Mouse (Mus musculus) midbrain, postnatal 0 days (tissue): ENCODE data around the gene Pld2. TPM values are rescaled to one million over a fixed set of nuclear protein-coding genes. Genes with fewer than 3 reads are reported as not detected.
"Not testable (repeated sequence)": the region's sequence is repeated elsewhere in the genome, so short reads cannot be mapped to it uniquely, and the experiment has no call there.

ENCODE experiments used
- ATAC-seq: fragments of 200-750 bp; cut with Nextera tagmentation; 2 replicates; pipeline ENCODE4 v1.8.0; 2017; ENCODE audit warnings: moderate number of reproducible peaks, mild to moderate bottlenecking, moderate TSS enrichment, moderate library complexity; ENCODE audit not compliant: low FRiP score
- DNase-seq: peaks from one replicate; pipeline ENCODE4 v3.0.0-alpha.2; 2015; ENCODE audit warnings: low spot score
- H3K27ac ChIP-seq: fragments of 300-500 bp; sonication (generic); 2 replicates; pipeline ENCODE4 v1.5.1; 2014; ENCODE audit warnings: low read depth, mild to moderate bottlenecking, low read length, mixed read lengths
- H3K27me3 ChIP-seq: fragments of 300-500 bp; sonication (generic); 2 replicates; pipeline ENCODE4 v1.6.1; 2014; ENCODE audit warnings: low read length, control low read depth, mixed read lengths; ENCODE audit not compliant: insufficient read depth
- H3K36me3 ChIP-seq: fragments of 300-500 bp; sonication (generic); 2 replicates; pipeline ENCODE4 v1.6.1; 2014; ENCODE audit warnings: low read length, control low read depth, mixed read lengths; ENCODE audit not compliant: insufficient read depth
- H3K4me1 ChIP-seq: fragments of 300-500 bp; sonication (generic); 2 replicates; pipeline ENCODE4 v1.6.1; 2014; ENCODE audit warnings: mild to moderate bottlenecking, control low read depth, antibody characterized with exemption, low read length, mixed read lengths; ENCODE audit not compliant: insufficient read depth
- H3K4me2 ChIP-seq: fragments of 300-500 bp; sonication (generic); 2 replicates; pipeline ENCODE4 v1.6.1; 2014; ENCODE audit warnings: low read depth, mild to moderate bottlenecking, low read length, mixed read lengths; ENCODE audit not compliant: poor library complexity, severe bottlenecking
- H3K4me3 ChIP-seq: fragments of 300-500 bp; sonication (generic); 2 replicates; pipeline ENCODE4 v1.5.1; 2014; ENCODE audit warnings: low read depth, mild to moderate bottlenecking, low read length, moderate library complexity
- H3K9ac ChIP-seq: fragments of 300-500 bp; sonication (generic); replicated peaks from 2 replicates; pipeline ENCODE4 v1.6.1; 2014; ENCODE audit warnings: mild to moderate bottlenecking, low read length, moderate library complexity, mixed read lengths; ENCODE audit not compliant: poor library complexity, severe bottlenecking
- H3K9me3 ChIP-seq: fragments of 300-500 bp; sonication (generic); 2 replicates; pipeline ENCODE4 v1.6.1; 2016; ENCODE audit warnings: low read length, control low read depth
- CTCF ChIP-seq: IDR thresholded peaks from 2 replicates; pipeline ENCODE4 v1.5.1; 2016; ENCODE audit warnings: antibody characterized with exemption, mild to moderate bottlenecking
- WGBS: fragments of 180-500 bp; shearing (Covaris S2); extraction: QIAGEN DNeasy Blood & Tissue Kit; methylation state at CpG from one replicate; pipeline ENCODE4 v1.1.7; 2014; 5-methylcytosine and 5-hydroxymethylcytosine counted together
- polyA plus RNA-seq: library from polyadenylated mRNA; unstranded; fragments of >200 nt; fragmentation: Nextera tagmentation; extraction: Ambion mirVana; gene quantifications from 2 replicates; pipeline ENCODE4 v1.2.1, GENCODE M21; 2015
- total RNA-seq: library from RNA; depleted of rRNA; stranded (reverse); fragments of >200 nt; gene quantifications from 2 replicates; pipeline ENCODE4 v1.2.3, GENCODE M21; 2014

The Pld2 gene
- total and polyA plus RNA-seq, 2 experiments from 2014 or later: 19.4 to 71.5 TPM

DNA sequence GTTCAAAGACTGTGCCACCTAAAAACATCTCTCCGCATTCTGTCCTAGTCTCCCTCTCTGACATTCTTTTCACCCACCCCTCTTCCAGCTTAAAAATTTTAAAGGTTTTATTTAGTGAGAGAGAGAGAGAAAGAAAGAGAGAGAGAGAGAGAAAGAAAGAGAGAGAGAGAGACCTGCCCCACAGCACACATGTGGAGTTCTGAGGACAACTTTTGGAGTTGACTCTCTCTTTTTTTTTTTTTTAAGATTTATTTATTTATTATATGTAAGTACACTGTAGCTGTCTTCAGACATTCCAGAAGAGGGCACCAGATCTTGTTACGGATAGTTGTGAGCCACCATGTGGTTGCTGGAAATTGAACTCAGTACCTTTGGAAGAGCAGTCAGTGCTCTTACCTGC, 8.8 kb upstream of the Pld2 start:
- 78% methylated on average over 2 of the region's 2 CpGs for WGBS
- ATAC-seq, H3K9ac ChIP-seq, H3K27me3 ChIP-seq, H3K4me1 ChIP-seq, DNase-seq, H3K9me3 ChIP-seq, H3K4me3 ChIP-seq, H3K4me2 ChIP-seq, H3K27ac ChIP-seq: not testable (repeated sequence)
- peaks cover 22% of the 10 kb centered on the region for H3K36me3 ChIP-seq
- TF ChIP-seq CTCF: peak; percentile 4; the same call in 1 of the 2 replicates

DNA sequence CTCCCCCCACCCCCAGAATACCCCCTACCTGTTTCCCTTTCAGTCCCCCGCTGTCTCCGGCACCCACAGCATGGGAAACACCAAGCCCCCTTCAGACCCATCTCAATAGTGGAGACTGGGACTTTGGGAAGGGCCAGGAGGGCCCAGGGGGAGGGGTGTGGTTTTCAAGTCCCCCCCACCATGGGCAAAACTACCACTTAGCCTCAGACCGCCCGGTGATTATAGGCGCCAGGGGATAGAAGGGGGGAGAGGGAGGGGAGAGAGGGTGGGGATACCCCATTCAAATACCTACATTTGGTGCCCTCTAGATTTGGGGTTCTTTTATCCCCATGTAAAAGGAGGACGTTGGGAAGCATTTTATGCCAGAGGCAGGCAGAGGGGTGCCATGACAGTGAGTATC, 7.0 kb upstream of the Pld2 start, which contains the start of gene Gm40193:
Gene Gm40193, minus strand, starts transcription at position 101 of the 400 bp plus-strand sequence.
- Histone ChIP-seq H3K4me3 (no peak within 1 kb of the TSS), H3K4me2 (no peak within 1 kb of the TSS), H3K4me1 (no peaks in the 10 kb centered on the region), H3K36me3 (peaks cover 13% of the 10 kb centered on the region), H3K9me3 (no peaks in the 10 kb centered on the region), H3K27me3 (no peaks in the 10 kb centered on the region), H3K9ac (no peak within 1 kb of the TSS), H3K27ac (no peak within 1 kb of the TSS)
- 76% methylated on average over 6 of the region's 6 CpGs for WGBS
- ATAC-seq: no peak
- DNase-seq: no peak
- no peak for TF ChIP-seq CTCF

DNA sequence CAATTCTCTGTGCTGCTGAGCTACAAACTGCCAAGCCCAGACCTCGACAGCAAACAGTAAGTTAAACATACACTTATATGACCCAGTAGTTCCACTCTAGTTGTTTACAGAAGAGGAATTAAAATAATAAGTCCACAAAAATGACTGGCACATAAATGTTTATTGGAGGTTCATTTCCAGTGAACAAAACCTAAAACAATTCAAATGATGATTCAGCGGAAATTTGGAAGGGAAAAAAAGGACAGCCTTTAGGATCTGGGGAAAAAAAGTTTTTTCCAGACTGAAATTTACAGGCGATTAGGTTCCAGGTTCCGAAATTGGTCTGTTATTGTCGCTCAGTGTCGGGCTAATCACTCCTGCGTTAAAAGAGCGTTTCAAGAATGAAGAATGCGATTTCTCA, 441 bp upstream of the Pld2 start:
- no peak overlapping the region for H3K27ac ChIP-seq
- TF ChIP-seq CTCF: no peak
- H3K9ac ChIP-seq: peak overlapping the region; percentile 78
- DNase-seq (no peak), ATAC-seq (no peak)
- WGBS: 18% methylated on average over 9 of the region's 9 CpGs
- no peaks in the 10 kb centered on the region for H3K9me3 ChIP-seq
- H3K36me3 ChIP-seq: no peaks in the 10 kb centered on the region
- H3K4me2 ChIP-seq: peak overlapping the region; percentile 78
- H3K27me3 ChIP-seq: no peaks in the 10 kb centered on the region
- H3K4me1 ChIP-seq: no peaks in the 10 kb centered on the region
- H3K4me3 ChIP-seq: peak overlapping the region; percentile 68

DNA sequence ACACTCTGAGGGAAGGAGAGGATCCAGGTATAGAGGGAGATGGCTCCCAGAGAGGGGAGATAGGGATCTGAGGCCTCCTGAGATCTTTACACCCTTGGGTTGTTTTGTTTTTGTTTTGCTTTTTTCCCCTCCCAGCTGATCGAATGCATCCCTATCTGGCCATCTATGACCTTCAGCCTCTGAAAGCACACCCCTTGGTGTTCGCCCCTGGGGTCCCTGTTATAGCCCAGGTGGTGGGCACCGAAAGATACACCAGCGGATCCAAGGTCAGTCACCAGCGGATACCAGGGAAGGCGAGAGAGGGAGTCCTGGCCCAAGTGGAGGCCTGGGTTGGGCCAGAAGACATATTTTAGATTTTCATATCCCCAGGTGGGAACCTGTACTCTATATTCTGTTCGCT, 1.1 kb downstream of the Pld2 start:
- peak overlapping the region; percentile 68 for H3K4me3 ChIP-seq
- peak overlapping the region; percentile 78 for H3K4me2 ChIP-seq
- H3K9me3 ChIP-seq: no peaks in the 10 kb centered on the region
- H3K9ac ChIP-seq: no peak overlapping the region
- H3K4me1 ChIP-seq: no peaks in the 10 kb centered on the region
- no peak overlapping the region for H3K27ac ChIP-seq
- WGBS: 81% methylated on average over 7 of the region's 7 CpGs
- no peaks in the 10 kb centered on the region for H3K27me3 ChIP-seq
- H3K36me3 ChIP-seq: no peaks in the 10 kb centered on the region
- no peak for DNase-seq
- no peak for ATAC-seq
- no peak for TF ChIP-seq CTCF

DNA sequence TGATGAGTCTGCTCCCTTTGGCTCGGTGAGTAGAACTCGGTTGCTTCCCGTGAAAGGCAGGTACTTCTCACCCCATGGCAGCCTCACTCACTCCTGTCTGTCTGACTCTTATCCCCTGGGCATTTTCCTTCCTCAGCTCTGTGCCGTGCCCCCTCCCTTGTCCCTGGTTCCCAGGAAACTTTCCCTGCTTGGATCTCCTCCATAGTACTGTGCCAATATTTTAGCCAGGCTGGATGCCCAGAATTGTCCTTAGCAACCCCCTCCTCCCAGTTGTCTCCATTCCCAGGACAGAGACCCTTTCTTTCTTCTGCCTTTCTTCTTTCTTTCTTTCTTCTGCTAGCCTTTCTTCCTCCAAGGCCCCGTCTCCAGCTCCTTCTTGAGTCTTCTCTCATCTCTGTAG, 1.6 kb downstream of the Pld2 start:
- no peaks in the 10 kb centered on the region for H3K9me3 ChIP-seq
- ATAC-seq (0 out of 2 replicates have a peak, but pooled peaks have one; percentile 39), DNase-seq (peak; percentile 66)
- peak overlapping the region; percentile 78 for H3K4me2 ChIP-seq
- TF ChIP-seq CTCF: no peak
- H3K9ac ChIP-seq: no peak overlapping the region
- H3K27ac ChIP-seq: no peak overlapping the region
- no peaks in the 10 kb centered on the region for H3K27me3 ChIP-seq
- H3K36me3 ChIP-seq: no peaks in the 10 kb centered on the region
- peak overlapping the region; percentile 68; the same call in 1 of the 2 replicates for H3K4me3 ChIP-seq
- WGBS: 69% methylated on average over 5 of the region's 5 CpGs
- no peaks in the 10 kb centered on the region for H3K4me1 ChIP-seq

DNA sequence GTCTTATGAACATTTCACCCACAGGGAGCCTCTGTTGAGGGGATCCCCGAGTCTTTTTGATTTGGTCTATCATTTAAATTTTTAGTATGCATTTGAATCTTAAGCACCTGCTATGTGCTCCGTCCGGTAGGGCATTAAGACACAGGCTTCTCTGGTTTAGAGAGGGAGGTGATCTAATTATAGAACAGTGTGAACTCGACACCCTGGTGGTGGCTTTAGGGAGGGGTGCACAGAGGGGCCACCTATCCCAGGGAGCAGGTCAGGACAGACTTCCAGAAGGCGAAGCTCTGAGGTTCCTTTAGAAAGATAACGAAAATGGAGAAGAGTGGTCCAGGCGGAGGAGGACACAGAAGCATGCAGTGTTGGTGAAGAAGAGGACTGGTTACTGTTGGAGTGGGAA, 4.6 kb downstream of the Pld2 start:
- no peak for DNase-seq
- Histone ChIP-seq H3K36me3 (no peaks in the 10 kb centered on the region), H3K4me1 (no peaks in the 10 kb centered on the region), H3K4me3 (no peak overlapping the region), H3K9me3 (no peaks in the 10 kb centered on the region), H3K27me3 (no peaks in the 10 kb centered on the region), H3K27ac (no peak overlapping the region), H3K9ac (no peak overlapping the region), H3K4me2 (no peak overlapping the region)
- TF ChIP-seq CTCF: no peak
- 79% methylated on average over 7 of the region's 7 CpGs for WGBS
- no peak for ATAC-seq
